Mouse (Mus musculus): ENCODE results near the gene Dnm3.

Gene Dnm3

DNA sequence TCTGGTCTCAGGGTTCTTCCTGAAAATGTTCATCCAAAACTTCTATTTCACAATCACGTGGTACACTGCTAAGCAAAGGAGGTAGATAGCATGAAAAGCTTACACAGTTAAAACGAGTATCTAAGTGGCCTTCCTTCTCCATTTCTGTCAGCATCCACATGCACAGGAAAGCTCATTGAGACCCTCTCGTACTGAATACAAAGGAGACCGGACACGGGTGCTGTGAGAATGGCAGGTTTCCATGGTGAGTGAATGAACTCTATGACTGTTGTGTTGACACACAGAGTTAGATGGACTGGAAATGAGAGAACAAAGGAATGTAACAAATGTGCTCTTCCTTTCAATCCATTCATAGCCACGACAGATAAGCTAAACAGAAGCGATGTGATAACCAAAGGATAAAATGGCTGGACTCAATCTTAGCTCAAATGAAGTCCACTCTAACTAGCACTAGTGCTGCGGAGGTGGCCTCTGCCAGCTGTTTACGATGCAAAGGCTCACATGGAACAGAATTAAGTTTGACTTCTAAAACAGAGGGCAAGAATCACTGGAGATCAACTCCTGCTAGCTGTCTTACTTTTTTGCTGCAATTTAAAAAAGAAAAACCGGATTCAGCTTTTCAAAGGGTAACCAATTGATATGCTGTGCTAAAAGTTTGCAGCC lies 268.2 kb downstream of the Dnm3 start:
- DNase-seq (ENCODE audit: low spot score in 2 of 2) = no peak

DNA sequence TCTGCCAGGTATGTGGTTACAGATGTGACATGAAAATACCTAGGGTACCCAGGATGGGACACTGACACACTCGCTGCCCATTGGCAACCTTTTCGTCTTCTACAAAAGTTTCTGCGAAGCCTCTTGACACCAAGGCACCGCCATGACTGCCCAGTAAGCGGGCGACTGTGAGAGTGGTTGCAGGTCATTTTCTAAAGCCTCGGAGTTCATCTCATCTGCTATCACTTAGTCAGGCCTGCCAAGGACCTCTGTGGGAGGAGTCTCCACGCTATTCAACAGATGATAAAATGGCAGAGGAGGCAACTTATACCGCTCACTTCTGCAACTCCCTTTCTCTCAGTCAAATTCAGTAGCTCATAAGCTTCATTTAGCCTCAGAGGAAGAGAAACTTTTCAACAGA lies 268.8 kb downstream of the Dnm3 start:
- DNase-seq (ENCODE audit: low spot score in 2 of 2) = no peak

GRCm38 (mm10) chr1:162207708-162208043 lies 270.2 kb downstream of the Dnm3 start:
- no peak for DNase-seq (ENCODE audit: low spot score in 2 of 2)

- no peak for DNase-seq (ENCODE audit: low spot score in 2 of 2)
These were observed 270.7 kb downstream of the Dnm3 start for GRCm38 (mm10) chr1:162206998-162207707.

DNA sequence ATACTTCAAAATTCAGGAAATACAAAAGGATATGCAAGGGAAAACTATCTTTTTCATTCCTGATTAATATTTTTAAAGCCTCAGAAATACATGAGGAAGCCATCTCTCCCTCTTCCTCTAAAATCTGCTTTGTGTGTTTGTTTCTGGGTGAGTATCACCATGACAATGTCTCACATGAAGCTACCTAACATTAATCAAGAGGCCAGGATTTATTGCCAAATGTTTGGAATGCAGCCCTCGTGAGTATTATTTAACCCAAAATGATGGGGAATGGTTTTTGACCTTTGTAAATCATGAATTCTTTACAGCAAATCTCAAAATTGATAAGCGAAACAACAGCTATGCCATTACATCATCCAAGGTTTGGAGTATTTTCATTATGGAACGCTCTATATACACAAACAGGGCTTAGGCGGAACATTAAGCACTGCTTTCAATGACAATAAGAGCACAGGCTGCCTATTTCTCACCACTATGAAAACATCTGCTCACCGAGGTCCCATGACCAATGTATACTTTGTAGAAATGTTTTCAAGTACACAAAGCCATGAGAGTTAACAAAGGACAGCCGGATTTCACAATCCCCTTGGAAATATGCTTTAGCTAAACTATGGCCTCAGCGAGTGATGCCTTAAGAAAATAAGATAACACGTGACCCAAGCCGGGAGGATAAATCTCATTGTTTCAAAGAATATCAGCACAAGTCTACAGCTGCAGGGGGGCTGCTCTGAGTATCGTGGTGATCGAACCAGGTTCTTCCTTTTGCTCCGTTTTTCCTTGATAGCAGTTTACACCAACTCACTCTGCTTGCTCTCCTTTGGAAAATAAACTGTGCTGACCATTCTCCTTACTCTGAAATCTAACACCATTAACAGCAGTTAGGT lies 275.1 kb downstream of the Dnm3 start:
- no peak for DNase-seq (ENCODE audit: low spot score in 2 of 2)

- no peak for DNase-seq (ENCODE audit: low spot score in 2 of 2)
These were observed 277.4 kb downstream of the Dnm3 start for GRCm38 (mm10) chr1:162200446-162200845.

- no peak for DNase-seq (ENCODE audit: low spot score in 2 of 2)
These were observed 280.8 kb downstream of the Dnm3 start for GRCm38 (mm10) chr1:162196812-162197680.

GRCm38 (mm10) chr1:162188744-162189143 lies 289.1 kb downstream of the Dnm3 start:
- DNase-seq (ENCODE audit: low spot score in 2 of 2) = no peak

DNA sequence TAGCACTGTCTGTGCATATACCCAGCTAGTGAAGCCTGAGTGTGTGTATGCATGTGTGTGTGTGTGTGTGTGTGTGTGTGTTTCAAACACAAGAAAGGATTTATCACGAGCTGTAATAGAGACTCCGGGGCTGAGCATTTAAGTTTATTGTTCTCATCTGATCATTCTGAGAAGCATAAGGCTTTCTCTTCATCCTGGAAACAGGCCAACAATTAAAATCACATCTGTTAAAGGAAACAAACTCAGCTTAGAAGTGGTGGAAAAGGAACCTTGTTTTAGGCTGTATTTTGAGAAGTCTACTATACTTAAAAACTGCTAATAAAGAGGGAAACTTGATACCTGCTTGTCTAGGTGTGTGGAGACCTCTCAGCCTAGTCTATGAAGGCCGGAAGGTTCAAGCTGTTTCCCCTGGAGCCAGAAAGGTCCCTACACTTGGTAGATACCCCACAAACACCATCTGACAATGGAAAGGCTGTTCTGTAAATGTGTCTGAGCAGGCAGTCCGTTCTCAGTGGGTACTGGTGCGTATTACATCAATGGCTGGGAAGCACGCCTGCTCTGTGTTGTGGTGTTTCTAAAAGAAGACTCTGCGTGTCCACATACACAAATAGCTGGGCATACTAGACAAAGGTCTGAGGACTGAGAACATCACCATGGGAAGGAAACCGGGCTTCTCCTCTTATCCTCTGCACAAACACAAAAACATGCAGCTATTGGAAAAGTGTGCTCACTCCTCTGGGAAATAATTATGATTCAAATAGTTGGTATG lies 290.3 kb downstream of the Dnm3 start:
- no peak for DNase-seq (ENCODE audit: low spot score in 2 of 2)

GRCm38 (mm10) chr1:162186470-162187351 lies 291.1 kb downstream of the Dnm3 start:
- no peak for DNase-seq (ENCODE audit: low spot score in 2 of 2)

DNA sequence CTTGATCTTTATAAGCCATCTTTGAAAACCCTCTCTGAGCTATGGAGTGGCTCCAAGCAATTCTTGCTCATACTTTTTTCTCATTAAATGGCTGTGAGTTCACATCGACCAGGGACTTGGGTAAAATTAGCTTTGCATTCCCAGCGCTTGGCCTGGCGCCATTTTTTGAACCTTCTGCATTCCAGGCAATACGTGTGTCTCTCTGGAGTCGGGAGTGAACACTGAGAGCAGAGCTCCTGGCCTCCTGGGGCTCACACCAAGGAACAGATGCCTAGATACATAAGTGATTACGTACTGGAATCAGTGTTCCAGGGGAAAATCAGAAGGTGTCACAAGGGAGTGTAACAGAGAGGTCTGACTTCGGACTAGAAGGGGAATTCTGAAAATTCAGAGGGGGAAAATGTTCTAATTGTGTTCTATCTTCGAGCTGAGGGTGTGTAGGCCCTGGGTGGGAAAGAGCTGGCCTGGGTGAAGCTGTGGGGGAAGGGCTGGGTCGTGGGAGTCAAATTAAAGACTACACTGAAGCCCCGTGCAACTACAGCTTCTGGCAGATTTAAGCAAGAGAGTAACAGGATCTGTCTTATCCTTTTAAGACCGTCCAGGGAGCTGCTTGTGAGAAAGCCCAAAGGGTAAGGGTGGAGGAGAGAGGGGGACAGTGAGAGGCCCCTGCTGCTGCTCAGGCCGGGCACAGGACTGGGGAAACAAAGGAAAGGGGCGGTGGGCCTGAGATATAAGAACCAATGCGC lies 293.7 kb downstream of the Dnm3 start:
- DNase-seq (ENCODE audit: low spot score in 2 of 2) = no peak

- no peak for DNase-seq (ENCODE audit: low spot score in 2 of 2)
These were observed 294.4 kb downstream of the Dnm3 start for GRCm38 (mm10) chr1:162183438-162183837.

DNA sequence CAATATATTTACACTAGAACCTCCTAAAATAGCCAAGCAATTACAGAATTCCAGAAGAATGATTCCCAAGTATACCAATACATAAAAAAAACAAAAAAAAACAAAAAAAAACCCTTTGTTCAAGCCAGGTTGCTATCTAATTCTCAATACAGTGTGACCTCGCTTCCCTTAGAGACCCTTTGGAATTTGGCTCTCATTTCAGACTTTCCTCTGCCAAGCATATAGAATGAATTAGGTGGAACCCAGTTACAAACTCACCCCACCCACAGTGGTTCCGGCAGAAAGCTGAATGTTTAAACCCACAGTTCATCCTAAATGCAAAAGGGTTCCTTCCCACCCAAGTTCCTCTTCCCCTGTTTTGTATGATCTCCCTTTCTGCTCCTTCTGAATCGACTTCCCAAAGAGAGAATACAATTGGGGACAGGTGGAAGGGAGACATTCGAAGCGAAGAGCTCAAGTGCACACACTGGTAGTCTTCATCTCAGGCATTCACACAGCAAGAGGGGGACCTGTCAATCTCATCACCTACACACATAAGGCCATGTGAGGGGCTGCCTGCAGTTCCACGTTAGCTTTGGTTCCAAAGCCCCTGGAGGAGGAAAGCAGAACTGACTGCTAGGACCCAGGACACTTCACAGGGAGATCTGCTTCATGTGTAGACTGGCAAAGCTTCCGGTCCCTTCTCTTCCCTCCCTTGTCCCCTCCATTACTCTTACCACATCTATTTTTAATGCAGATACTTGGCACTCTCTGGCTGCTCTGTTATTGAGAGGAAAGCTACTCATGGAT lies 296.5 kb downstream of the Dnm3 start:
- no peak for DNase-seq (ENCODE audit: low spot score in 2 of 2)

DNA sequence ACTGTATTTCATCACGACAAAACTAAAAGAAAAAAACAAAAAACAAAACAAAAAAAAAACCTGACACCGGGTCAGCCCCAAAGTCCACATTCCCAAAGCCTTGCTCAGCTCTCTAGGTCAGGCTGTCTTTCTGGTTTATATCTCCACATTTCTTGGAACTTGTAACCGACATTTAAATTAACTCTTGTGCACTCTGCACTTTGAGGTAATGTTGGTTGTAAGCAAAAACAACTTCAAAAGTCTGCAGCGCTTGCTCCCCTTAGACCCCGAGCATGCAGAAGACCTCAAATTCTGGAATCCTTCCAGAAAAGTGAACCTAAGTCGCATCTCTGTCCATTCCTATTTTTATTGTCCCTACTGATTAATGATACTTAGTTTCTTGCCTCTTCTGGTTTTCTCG lies 297.4 kb downstream of the Dnm3 start:
- no peak for DNase-seq (ENCODE audit: low spot score in 2 of 2)

DNA sequence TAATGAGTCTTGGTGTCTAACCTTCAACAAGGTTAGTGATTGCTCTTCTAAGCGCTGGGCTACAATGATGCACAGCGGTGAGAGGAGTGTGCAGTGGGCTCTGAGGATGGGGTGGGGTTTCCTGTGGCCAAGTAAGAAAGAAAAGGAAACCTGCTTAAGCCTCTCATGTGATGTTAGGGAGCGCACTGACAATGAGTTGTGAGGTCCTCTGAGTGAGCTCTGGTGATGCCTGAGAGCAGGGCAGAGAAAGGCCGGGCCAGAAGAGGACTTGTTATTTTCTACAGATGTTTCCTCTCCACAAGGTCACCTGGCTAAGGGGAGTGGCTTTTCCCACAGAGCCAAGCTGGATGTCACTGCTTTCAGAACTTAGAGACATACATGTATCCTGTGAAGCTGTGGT lies 298.4 kb downstream of the Dnm3 start:
- DNase-seq (ENCODE audit: low spot score in 2 of 2) = no peak

- no peak for DNase-seq (ENCODE audit: low spot score in 2 of 2)
These were observed 305.0 kb downstream of the Dnm3 start for GRCm38 (mm10) chr1:162172806-162173205.

GRCm38 (mm10) chr1:162163687-162164484 lies 313.9 kb downstream of the Dnm3 start:
- DNase-seq (ENCODE audit: low spot score in 2 of 2) = peak in 1 of 2 experiments; percentile 23

DNA sequence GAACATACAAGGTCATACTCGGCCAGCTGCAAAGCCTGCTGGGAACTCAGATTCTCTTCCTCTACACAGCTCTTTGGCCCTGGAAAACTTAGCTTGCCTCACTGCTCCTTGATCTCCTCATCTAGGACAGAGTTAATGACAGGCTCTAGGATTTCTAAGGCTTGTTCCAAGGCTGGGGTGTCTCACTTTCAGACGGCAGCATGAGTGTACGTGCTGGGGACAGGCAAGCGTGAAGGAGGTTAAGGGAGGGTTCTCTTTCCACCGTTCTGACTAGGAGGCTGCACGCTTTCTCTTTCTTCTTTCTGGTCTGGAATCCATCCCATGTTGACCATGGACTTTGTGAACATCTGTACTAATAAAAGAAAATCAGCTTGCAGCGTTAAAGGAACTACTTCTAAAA lies 315.2 kb downstream of the Dnm3 start:
- DNase-seq (ENCODE audit: low spot score in 2 of 2) = no peak
